Mouse (Mus musculus): ENCODE measurements around the gene Arpc5. TPM values are rescaled to one million over a fixed set of nuclear protein-coding genes. Genes with fewer than 3 reads are reported as not detected.

Arpc5 gene
- total RNA-seq, 2 experiments from 2014 or later: 219 to 220 TPM

DNA sequence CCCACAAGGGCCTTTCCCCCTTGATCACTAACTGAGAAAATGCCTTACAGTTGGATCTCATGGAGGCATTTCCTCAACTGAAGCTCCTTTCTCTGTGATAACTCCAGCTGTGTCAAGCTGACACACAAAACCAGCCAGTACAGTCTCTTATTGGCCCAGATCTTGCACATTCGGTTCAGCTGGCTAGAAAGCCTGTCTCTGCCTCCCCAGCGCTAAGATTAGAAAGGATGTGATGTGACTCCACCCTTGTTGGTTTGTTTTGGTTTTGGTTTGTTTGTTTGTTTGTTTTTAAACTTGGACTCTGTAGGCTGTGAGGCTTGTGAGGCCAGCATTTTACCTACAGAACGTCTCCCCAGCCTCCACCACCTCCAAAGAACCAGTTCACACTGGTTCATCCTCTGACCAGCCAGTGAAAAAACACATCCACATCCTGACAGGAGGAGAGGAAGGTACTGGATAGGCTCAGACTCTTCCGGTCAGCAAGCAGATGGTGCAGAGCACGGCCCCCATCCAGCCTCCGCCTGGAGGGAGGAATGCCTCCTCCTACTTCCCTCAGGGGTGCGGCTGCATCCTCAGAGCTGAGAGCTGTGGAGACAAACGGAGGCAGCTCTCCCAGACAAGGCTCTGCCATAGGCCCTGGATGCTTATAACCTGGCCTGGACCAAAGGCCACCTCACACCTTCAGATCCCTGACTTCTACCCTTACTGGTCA is 43.4 kb downstream of the Arpc5 start:
- DNase-seq (ENCODE audit: extremely low spot score in 1 of 2, low spot score in 1 of 2): no peak

DNA sequence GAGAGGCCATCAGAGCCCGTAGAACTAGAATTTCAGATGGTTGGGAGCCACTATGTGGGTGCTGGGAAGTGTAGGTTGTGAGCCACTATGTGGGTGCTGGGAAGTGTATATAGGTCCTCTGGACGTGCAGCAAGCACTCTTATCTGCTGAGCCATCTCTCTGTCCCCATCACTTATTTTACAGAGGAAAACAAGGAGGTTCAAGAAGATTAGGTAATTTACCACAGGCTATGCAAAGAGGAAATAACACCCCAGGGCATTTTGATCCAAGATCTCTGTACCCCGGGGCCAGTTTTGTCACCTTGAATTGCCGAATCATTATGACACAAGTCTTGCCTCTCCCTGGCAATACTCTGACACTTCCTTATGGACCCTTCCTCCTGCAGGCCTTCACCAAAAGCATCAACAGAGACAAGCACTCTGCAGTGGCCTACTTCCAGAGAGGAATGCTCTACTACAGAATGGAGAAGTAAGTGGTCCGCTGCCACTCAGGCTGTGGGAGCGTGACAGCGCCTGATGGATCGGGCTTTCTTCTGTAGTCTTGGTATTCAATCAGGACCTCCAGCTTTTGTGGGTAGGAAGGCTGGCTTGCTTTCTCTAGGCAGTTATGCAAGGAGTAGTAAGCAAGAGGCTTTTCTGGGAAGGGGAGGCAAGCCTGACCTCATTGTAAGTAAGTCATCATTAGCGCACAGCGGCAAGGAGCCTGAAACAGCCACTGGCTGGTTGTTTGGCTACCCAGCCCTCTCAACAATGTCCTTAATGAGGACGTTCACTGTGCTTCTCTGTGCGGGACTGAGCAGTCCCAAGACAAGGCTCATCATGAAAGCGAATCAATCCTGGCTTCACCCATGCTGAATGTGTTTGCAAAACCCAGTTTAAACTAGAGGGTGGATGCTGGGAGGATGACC is 44.4 kb downstream of the Arpc5 start:
- no peak for DNase-seq (ENCODE audit: extremely low spot score in 1 of 2, low spot score in 1 of 2)

DNA sequence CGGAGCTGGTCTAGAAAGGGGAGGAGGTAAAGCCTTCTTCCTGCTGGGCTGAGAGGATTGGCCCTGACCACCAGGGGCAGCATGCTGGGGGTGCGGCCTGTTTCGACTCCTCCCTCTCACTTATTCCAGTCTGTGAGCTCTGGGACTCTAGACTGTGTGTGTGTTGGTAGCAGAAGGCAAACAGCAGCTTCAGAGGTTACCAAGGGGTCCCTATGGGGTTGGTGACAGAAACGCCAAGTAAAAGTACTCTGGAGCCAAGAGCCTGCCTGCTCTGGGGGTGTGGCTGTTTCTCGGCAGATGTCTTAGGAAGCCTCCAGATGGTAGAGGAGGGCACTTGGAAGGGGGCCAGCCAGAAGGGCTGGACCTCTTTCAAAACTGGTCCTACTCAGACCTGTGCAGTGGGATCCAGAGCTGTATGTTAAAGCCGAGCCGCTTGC is 48.9 kb downstream of the Arpc5 start:
- no peak for DNase-seq (ENCODE audit: extremely low spot score in 1 of 2, low spot score in 1 of 2)

DNA sequence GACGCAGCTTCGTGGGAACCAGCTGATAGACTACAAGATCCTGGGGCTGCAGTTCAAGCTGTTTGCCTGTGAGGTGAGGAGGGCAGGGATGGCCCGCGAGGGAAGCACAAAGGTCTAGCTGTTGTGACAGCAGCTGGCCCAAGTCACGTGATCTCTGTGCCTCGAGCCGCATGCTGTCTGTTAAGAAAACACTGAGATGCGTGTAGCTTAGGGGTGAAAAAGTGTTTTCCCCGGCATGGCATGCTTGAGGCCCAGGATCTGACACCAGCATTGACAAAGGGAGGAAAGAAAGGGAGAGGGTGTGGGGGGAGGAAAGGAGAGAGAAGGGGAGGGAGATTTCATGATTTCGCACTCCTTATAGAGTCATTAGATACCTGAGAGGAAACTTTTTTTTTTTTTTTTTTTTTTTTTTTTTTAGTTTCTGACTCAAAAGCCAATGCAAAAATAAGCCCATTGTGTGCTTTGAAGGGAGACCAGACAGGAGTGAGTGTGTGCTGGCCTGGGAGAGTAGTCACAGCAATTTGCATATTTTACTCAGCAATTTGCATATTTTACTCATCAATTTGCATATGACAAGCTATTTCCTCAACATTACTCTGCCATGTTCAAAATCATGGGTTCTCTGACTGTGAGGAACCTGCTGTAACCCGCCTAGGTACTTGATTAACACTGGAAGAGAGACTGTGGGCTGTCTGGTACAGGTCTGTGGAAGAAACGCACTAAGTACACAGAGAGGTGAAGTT is 50.9 kb downstream of the Arpc5 start:
- DNase-seq (ENCODE audit: extremely low spot score in 1 of 2, low spot score in 1 of 2): no peak

DNA sequence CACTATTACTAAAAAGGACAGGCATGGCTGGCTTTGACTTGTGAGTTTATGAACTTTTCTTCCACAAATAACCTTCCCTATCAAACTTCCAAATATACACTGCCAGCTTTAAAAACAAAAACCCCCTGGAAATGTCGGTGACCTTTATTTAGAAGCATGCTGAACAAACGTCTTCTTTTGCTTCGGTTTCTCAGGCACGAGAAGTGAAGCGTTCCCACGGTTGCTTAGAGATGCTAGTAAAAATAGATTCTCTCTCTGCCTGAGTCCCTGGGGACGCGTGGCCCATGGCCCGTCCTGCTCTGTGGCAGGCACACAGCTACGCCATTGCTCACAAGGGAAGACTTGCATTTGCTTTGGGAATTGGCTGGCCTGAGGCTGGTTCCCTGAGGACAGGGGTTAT is 51.5 kb downstream of the Arpc5 start:
- DNase-seq (ENCODE audit: extremely low spot score in 1 of 2, low spot score in 1 of 2): no peak

DNA sequence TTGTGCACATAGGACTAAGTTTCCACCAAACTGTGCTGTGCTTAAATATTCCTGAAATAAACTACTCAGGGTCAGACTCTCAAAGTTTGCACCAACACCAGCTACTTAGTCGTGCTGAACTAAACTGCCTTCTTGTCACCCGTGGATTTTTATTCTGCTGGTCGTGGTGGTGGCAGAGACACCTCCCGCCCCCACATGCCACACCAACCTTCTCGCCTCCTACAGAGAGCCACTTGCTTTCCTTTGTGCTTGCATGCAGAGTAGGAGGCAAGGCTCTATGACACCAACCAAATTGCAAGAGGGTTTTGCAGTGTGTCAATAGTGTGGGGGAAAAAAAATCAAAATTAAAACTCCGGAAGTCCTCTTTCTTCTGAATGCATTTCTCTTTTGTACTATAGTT is 53.2 kb downstream of the Arpc5 start:
- DNase-seq (ENCODE audit: extremely low spot score in 1 of 2, low spot score in 1 of 2): no peak

DNA sequence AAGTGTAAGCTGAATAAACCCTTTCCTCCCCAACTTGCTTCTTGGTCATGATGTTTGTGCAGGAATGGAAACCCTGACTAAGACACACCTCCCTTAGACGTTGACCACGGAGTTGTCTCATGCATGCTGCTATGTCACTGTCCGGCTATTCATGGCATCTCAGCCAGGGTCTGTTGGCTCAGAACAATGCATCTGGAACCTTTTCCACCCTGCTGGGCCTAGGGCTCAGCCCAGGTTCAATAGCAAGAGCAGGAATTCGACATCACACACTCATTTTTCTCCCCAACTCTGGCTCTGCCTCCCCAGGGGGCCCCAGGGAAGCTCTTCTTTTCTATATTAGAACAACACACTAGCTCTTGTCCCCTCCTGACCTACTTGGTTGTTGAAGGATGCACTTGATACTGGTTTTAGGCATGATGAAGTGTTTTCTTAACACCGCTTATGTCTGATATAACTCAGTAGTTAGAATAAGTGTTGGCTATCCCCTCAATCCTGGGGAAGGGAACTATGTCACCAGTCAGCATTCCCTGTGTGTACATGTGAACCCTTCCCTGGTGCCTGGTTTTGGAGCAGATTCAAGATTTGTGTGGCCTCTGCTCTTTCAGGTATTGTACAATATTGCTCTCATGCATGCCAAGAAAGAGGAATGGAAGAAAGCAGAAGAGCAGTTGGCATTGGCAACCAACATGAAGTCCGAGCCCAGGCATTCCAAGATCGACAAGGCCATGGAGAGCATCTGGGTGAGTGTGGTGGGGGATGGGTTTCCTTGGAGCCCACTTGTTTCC is 54.8 kb downstream of the Arpc5 start:
- DNase-seq (ENCODE audit: extremely low spot score in 1 of 2, low spot score in 1 of 2): no peak

DNA sequence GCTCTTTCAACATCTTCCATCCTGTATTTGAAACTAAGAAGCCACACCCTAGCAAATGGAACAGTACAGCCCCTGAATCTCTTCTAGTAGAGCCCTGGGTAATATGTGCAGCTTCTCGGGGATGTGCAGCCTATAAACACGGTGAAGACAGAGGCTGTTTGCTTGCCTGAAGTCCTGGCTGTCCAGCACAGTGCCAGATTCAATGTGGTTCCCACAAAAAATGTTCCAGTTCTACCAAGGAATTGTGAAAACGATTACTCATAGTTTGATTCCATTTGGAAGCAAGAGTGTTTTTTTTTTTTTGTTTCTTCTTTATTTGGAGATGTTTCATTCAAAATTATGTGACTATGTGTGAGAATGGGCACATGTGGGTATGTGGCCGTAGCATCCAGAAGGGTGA is 55.4 kb downstream of the Arpc5 start:
- no peak for DNase-seq (ENCODE audit: extremely low spot score in 1 of 2, low spot score in 1 of 2)

DNA sequence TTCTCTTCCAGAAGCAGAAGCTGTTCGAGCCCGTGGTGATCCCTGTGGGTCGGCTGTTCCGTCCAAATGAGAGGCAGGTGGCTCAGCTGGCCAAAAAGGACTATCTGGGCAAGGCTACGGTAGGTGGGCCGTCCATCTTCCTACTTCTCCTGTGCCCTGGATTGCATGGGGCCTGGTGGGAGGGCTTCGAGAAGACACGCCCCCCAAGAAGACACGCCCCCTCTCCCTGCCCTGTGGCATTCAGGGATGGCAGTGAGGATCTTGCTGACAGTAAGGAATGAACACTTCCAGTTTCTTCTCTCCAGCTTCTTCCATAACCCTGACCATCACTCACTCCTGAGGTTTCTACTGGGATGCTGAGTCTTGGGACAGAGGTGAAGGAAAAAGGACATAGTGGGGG is 57.9 kb downstream of the Arpc5 start:
- DNase-seq (ENCODE audit: extremely low spot score in 1 of 2, low spot score in 1 of 2): no peak

Other genes with a start within 250 kb of the Arpc5 start
- gene Apobec4, start 16.0 kb upstream of the Arpc5 start, total RNA-seq (2021): not detected
- gene Rgl1, start 191 bp upstream of the Arpc5 start, total RNA-seq (2021): 100 to 1,000 TPM; 109 to 111 TPM
- gene Ncf2, start 33.7 kb downstream of the Arpc5 start, total RNA-seq (2021): 1 to 10 TPM; 3.5 to 3.7 TPM
- gene Smg7, start 136.1 kb downstream of the Arpc5 start, total RNA-seq (2021): 10 to 100 TPM; 89.5 to 92.0 TPM
- 100 to 1,000 TPM; 124 to 128 TPM for gene Nmnat2, start 188.5 kb downstream of the Arpc5 start, total RNA-seq (2021)

Measured in layer of hippocampus, postnatal 25 days (tissue).